Mouse (Mus musculus) spleen, adult 12 weeks (tissue): Measurements from ENCODE around the gene Olfr1043.
"Not testable (repeated sequence)": the region's sequence is repeated elsewhere in the genome, so short reads cannot be mapped to it uniquely, and the experiment has no call there.

Experiments
- DNase-seq: peaks from one replicate; pipeline ENCODE4 v3.0.0; 2022; ENCODE audit warnings: low spot score

Gene Olfr1043

GRCm38 (mm10) chr2:86167422-86167821 lies at the start of gene Olfr1043:
TSS of gene Olfr1043 (minus strand) at chr2:86167522.
- DNase-seq = no peak

DNA sequence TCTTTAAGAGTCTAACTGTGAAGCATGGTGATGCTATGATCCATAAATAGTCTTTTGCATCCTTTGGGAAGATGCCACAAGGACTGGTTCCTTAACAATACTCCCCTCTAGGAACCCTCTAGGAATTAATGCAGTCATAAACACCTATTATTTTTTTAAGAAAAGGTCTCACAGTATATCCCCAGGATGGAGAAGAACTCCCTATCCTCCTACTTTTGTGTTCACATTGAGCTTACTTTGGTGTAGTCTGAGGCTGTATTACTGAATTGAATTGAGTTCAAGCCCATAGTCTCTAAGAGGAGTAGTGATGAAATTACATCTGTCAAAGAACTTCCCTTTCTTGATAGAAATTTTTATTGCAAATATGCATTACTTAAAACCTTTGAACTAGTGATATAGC lies 35.6 kb upstream of the Olfr1043 start, which contains the start of gene Olfr1045:
Olfr1045 (minus strand) TSS at position 101 of the 400 bp plus-strand sequence.
- no peak for DNase-seq

GRCm38 (mm10) chr2:86195863-86196262 lies 28.5 kb upstream of the Olfr1043 start:
- DNase-seq = no peak

- no peak for DNase-seq
These were observed 18.3 kb upstream of the Olfr1043 start, which contains the start of gene Olfr52 for GRCm38 (mm10) chr2:86185583-86185982. TSS of gene Olfr52 (minus strand) at chr2:86185683.

GRCm38 (mm10) chr2:86179950-86180349 lies 12.6 kb upstream of the Olfr1043 start:
- no peak for DNase-seq

- DNase-seq = no peak
These were observed 10.4 kb upstream of the Olfr1043 start, which contains the start of gene Olfr1044 for GRCm38 (mm10) chr2:86177720-86178119. TSS of gene Olfr1044 (minus strand) at chr2:86177820.

DNA sequence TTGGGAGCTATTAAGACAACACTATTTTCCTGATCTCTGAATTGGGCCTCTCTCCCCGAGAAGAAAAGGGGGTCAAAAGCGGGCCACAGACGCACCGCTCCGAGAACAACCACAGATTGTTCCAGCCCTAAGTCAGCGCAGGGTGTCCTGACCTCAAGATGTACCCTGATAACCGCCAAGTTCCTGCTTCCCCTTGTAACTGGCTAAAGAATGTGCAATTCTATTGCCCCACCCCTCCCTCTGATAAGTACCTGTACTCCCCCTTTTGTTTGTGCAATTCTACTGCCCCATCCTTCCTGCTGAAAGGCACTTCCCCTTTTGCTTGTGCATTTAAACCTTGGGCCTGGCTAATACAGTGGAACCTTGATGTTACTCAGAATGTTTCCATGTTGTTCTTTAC lies 8.1 kb upstream of the Olfr1043 start:
- DNase-seq = not testable (repeated sequence)

DNA sequence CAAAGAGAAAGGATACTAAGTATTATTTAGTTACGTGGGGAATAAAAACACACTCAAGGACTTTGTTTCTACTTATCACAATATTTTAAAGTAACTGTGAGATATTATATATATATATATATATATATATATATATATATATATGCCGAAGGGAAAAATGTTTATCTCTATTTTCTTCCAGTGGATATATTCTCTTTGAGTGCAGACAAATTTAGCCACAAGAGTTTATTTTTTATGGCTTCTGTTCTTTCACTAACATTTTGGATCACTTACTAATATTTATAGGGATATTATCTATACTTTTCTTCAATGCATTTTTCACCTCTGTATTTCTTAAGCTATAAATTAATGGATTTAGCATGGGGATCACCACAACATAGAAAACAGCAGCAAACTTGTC lies 5.6 kb downstream of the Olfr1043 start, which contains the start of gene Olfr1042:
Olfr1042 (minus strand) TSS at position 101 of the 400 bp plus-strand sequence.
- no peak for DNase-seq

GRCm38 (mm10) chr2:86146632-86147031 lies 20.7 kb downstream of the Olfr1043 start, which contains the start of gene Olfr1040:
TSS of gene Olfr1040 (minus strand) at chr2:86146732.
- no peak for DNase-seq

GRCm38 (mm10) chr2:86135828-86136227 lies 31.5 kb downstream of the Olfr1043 start, which contains the start of gene Olfr1039:
TSS of gene Olfr1039 (minus strand) at chr2:86135928.
- no peak for DNase-seq
